Mouse (Mus musculus) hindbrain, embryonic 12.5 days (tissue): ENCODE data around the gene Hist1h4d. TPM values are rescaled to one million over a fixed set of nuclear protein-coding genes. Genes with fewer than 3 reads are reported as not detected.

ENCODE experiments used
- ATAC-seq: fragments of 200-750 bp; cut with Nextera tagmentation; 2 replicates; pipeline ENCODE4 v1.8.0; 2017; ENCODE audit warnings: moderate TSS enrichment; ENCODE audit not compliant: low FRiP score
- H3K27ac ChIP-seq: fragments of 300-500 bp; sonication (generic); 2 replicates; pipeline ENCODE4 v1.5.1; 2016; ENCODE audit warnings: mild to moderate bottlenecking
- H3K27me3 ChIP-seq: fragments of 300-500 bp; sonication (generic); 2 replicates; pipeline ENCODE4 v1.6.1; 2016; ENCODE audit warnings: mild to moderate bottlenecking
- H3K36me3 ChIP-seq: fragments of 300-500 bp; sonication (generic); 2 replicates; pipeline ENCODE4 v1.6.1; 2016; ENCODE audit warnings: mild to moderate bottlenecking
- H3K4me1 ChIP-seq: fragments of 300-500 bp; sonication (generic); 2 replicates; pipeline ENCODE4 v1.6.1; 2016
- H3K4me2 ChIP-seq: fragments of 300-500 bp; sonication (generic); replicated peaks from 2 replicates; pipeline ENCODE4 v1.6.1; 2016; ENCODE audit warnings: mild to moderate bottlenecking
- H3K4me3 ChIP-seq: fragments of 300-500 bp; sonication (generic); 2 replicates; pipeline ENCODE4 v1.5.1; 2016; ENCODE audit warnings: mild to moderate bottlenecking
- H3K9ac ChIP-seq: fragments of 300-500 bp; sonication (generic); 2 replicates; pipeline ENCODE4 v1.6.1; 2016; ENCODE audit warnings: mild to moderate bottlenecking, moderate library complexity
- H3K9me3 ChIP-seq: fragments of 300-500 bp; sonication (generic); replicated peaks from 2 replicates; pipeline ENCODE4 v1.6.1; 2016; ENCODE audit warnings: mild to moderate bottlenecking
- WGBS: fragments of 180-500 bp; shearing (Covaris S2); methylation state at CpG from one replicate; pipeline ENCODE4 v1.1.7; 2016; 5-methylcytosine and 5-hydroxymethylcytosine counted together
- polyA plus RNA-seq: library from polyadenylated mRNA; unstranded; fragments of >200 nt; fragmentation: Nextera tagmentation; extraction: Ambion mirVana; gene quantifications from 2 replicates; pipeline ENCODE4 v1.2.1, GENCODE M21; 2016

The Hist1h4d gene
- polyA plus RNA-seq, 1 experiment from 2014 or later = 82.3 TPM

DNA sequence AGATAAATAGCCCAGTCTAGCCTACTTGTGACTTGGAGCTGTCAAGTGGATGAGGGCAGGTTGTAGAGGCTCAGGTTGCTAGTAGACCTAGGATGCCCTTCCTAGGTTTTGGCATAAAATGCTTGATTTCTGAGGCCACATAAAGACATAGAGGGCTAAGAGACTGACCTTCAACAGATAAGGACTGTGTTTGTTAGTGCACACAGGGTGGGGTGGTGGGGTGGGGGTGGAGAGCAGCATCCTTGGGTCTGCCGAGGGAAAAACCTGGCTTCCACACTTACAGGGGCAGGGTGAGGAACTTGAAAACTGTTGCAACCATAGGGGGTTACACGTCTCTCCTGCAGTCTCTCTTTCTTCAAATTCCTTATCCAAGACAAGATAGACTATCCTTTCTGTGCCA lies 13.8 kb downstream of the Hist1h4d start:
- ATAC-seq = no peak
- WGBS = 77% methylated on average over 2 of the region's 2 CpGs
- H3K4me1 ChIP-seq = no peaks in the 10 kb centered on the region

DNA sequence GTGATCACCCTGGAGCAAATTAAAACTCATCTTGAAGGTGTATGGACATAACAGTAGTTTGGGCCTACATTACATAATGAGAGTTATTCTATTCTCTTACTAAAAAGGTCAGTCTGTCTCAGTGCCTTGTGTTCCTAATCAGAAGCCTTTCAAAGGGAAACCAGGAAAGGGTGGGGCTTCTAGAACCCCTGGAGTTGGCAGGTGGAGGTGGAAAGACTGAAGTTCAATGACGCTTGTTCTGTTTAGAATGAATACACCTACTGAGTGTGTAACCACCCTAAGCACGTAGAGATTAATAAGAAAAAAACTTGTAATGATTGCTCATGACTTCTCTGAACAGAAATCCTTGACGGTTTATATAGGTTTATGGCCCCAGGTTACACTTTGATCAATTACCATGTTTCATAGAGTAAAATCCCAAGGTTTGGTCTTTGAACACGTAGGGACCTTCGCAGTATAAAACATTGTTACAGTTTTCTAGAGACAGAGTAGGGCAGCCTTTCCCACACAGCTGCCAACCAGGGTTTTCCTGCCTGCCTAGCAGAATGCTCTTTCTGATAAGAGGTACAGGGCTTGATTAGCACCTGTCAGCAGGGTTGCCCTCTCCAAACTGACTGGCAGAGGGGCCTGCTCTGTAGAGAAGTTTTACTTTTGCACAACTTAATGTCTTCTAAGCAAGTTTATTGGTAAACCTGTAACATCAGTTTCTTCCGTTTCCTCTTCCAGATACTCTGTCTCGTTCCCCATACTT lies 14.4 kb downstream of the Hist1h4d start:
- Histone ChIP-seq H3K9me3 (no peaks in the 10 kb centered on the region), H3K27me3 (no peaks in the 10 kb centered on the region), H3K9ac (no peak overlapping the region), H3K36me3 (no peaks in the 10 kb centered on the region), H3K4me1 (no peaks in the 10 kb centered on the region), H3K4me2 (no peak overlapping the region), H3K4me3 (no peak overlapping the region), H3K27ac (no peak overlapping the region)
- 89% methylated on average over 7 of the region's 7 CpGs for WGBS
- ATAC-seq = no peak

More for the DNA sequence above, 13.8 kb downstream of the Hist1h4d start:
- Histone ChIP-seq H3K27ac (no peak overlapping the region), H3K9ac (no peak overlapping the region), H3K9me3 (no peaks in the 10 kb centered on the region), H3K27me3 (no peaks in the 10 kb centered on the region), H3K36me3 (no peaks in the 10 kb centered on the region), H3K4me3 (no peak overlapping the region), H3K4me2 (no peak overlapping the region)

DNA sequence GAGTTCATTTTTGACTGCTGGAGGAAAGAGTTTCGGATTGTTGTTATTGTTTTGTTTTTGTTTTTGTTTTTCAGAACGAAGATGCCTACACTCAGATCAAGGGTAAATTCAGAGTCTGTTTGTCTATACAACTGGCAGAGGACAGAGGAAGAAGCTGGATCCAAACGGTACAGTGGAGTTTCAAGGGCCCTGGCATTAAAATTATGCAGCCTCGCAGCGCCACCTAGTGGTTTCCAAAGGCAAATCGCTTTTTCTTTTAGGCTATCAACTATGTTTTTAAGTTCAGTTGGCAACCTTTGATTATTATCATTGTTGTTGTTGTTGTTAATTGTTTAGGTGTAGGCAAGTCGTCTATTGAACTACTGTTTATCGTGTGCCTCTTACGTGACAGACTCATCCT lies 16.6 kb downstream of the Hist1h4d start:
- Histone ChIP-seq H3K4me2 (no peak overlapping the region), H3K9ac (no peak overlapping the region), H3K4me1 (no peaks in the 10 kb centered on the region), H3K27me3 (no peaks in the 10 kb centered on the region), H3K27ac (no peak overlapping the region), H3K9me3 (no peaks in the 10 kb centered on the region), H3K4me3 (no peak overlapping the region), H3K36me3 (no peaks in the 10 kb centered on the region)
- ATAC-seq = no peak
- 8% methylated on average over 9 of the region's 9 CpGs for WGBS

DNA sequence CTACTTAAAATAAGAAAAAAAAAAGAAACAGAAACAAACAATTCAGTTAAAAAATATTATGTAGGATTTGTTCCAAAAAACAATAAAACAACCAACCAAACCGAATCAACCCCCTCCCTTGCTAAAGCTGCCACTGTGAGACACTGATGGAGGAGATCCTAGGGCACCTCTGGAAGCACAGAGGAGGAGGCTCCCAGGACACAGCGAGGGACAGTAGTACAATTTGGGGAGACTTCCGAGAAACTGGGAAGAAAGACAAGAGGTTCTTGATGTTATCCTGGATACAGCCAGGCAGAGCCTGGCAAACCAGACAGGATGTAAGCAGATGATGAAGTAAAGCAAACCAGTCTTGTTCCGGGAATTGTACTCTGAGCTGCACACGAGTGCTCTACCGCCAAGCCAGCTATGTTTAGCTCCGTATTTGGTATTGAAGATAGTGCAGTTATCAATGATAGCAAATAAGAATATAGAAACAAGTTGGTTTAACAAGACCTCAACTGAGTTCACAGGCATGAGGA lies 21.8 kb downstream of the Hist1h4d start:
- ATAC-seq = no peak
- Histone ChIP-seq H3K9ac (no peak overlapping the region), H3K4me2 (no peak overlapping the region), H3K9me3 (no peaks in the 10 kb centered on the region), H3K27me3 (no peaks in the 10 kb centered on the region), H3K36me3 (no peaks in the 10 kb centered on the region), H3K27ac (no peak overlapping the region), H3K4me1 (no peaks in the 10 kb centered on the region), H3K4me3 (no peak overlapping the region)
- 81% methylated on average over 7 of the region's 7 CpGs for WGBS

DNA sequence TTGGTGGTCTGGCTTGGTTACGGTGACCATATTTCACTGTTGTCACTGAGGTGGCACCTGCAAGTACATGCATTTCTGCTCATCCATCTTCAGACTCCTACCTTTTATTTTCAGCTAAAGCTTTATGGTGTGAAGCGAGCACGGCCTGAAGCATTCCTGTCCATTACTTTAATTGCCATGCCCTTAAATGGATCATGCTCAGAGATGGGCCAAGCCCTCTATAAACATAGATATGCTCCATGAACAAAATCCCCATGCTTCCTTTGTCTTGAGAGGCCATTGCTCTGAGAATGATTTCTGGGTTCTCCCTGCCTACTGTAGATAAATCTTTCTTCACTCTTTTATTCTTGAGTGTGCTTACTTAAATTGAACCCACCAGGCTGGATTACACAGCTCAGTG lies 23.1 kb downstream of the Hist1h4d start:
- no peak overlapping the region for H3K4me2 ChIP-seq

GRCm38 (mm10) chr13:23605052-23605451 lies 23.7 kb downstream of the Hist1h4d start:
- WGBS = 87% methylated on average over 3 of the region's 3 CpGs
- no peak overlapping the region for H3K4me3 ChIP-seq
- H3K27ac ChIP-seq = no peak overlapping the region
- no peak for ATAC-seq
- H3K36me3 ChIP-seq = no peaks in the 10 kb centered on the region
- H3K9ac ChIP-seq = no peak overlapping the region
- no peaks in the 10 kb centered on the region for H3K27me3 ChIP-seq
- H3K4me1 ChIP-seq = no peaks in the 10 kb centered on the region
- H3K9me3 ChIP-seq = no peaks in the 10 kb centered on the region
- no peak overlapping the region for H3K4me2 ChIP-seq

More for the DNA sequence above, 23.1 kb downstream of the Hist1h4d start:
- 100% methylated on average over 3 of the region's 3 CpGs for WGBS
- Histone ChIP-seq H3K27me3 (no peaks in the 10 kb centered on the region), H3K9ac (no peak overlapping the region), H3K4me1 (no peaks in the 10 kb centered on the region), H3K4me3 (no peak overlapping the region), H3K36me3 (no peaks in the 10 kb centered on the region), H3K9me3 (no peaks in the 10 kb centered on the region), H3K27ac (no peak overlapping the region)
- no peak for ATAC-seq

GRCm38 (mm10) chr13:23609209-23609608 lies 27.8 kb downstream of the Hist1h4d start:
- 86% methylated on average over 4 of the region's 4 CpGs for WGBS
- Histone ChIP-seq H3K9me3 (no peaks in the 10 kb centered on the region), H3K4me1 (no peaks in the 10 kb centered on the region), H3K27me3 (no peaks in the 10 kb centered on the region), H3K36me3 (no peaks in the 10 kb centered on the region), H3K4me2 (no peak overlapping the region), H3K4me3 (no peak overlapping the region), H3K27ac (no peak overlapping the region), H3K9ac (no peak overlapping the region)
- ATAC-seq = no peak

DNA sequence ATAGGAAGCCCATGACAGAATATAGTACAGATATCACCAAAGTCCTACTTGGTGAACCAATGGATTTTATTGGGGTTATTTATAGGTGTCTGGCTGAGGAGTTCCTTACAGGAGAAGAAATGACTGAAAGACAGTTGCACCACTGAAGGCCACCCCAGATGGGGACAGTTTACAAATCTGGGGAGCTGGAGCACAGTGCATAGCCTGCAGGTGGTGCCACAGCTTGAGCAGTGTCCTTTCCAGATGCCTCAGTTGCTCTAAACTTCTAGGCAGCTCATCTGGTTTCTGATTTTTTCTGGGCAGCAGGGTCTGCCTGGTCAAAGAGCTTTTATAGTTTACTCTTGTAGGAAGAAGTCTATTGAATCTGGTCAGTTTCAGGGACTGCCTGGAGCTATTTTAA lies 28.4 kb downstream of the Hist1h4d start:
- ATAC-seq = no peak
- H3K27ac ChIP-seq = no peak overlapping the region
- H3K4me3 ChIP-seq = no peak overlapping the region
- no peak overlapping the region for H3K4me2 ChIP-seq
- no peaks in the 10 kb centered on the region for H3K9me3 ChIP-seq
- no peaks in the 10 kb centered on the region for H3K36me3 ChIP-seq
- H3K9ac ChIP-seq = no peak overlapping the region
- H3K4me1 ChIP-seq = no peaks in the 10 kb centered on the region
- H3K27me3 ChIP-seq = no peaks in the 10 kb centered on the region

GRCm38 (mm10) chr13:23610393-23610792 lies 29.0 kb downstream of the Hist1h4d start:
- WGBS = 77% methylated on average over 2 of the region's 2 CpGs

GRCm38 (mm10) chr13:23611638-23612037 lies 30.2 kb downstream of the Hist1h4d start:
- no peaks in the 10 kb centered on the region for H3K27me3 ChIP-seq
- H3K9me3 ChIP-seq = no peaks in the 10 kb centered on the region
- no peaks in the 10 kb centered on the region for H3K4me1 ChIP-seq
- WGBS = 92% methylated on average over 3 of the region's 3 CpGs
- H3K4me3 ChIP-seq = no peak overlapping the region
- H3K36me3 ChIP-seq = no peaks in the 10 kb centered on the region
- H3K27ac ChIP-seq = no peak overlapping the region
- ATAC-seq = no peak
- no peak overlapping the region for H3K9ac ChIP-seq
- H3K4me2 ChIP-seq = no peak overlapping the region

More at GRCm38 (mm10) chr13:23610393-23610792, 29.0 kb downstream of the Hist1h4d start:
- H3K9ac ChIP-seq = no peak overlapping the region
- no peak overlapping the region for H3K27ac ChIP-seq
- H3K4me2 ChIP-seq = no peak overlapping the region
- ATAC-seq = no peak
- no peak overlapping the region for H3K4me3 ChIP-seq
- no peaks in the 10 kb centered on the region for H3K9me3 ChIP-seq
- H3K4me1 ChIP-seq = no peaks in the 10 kb centered on the region
- no peaks in the 10 kb centered on the region for H3K27me3 ChIP-seq
- H3K36me3 ChIP-seq = no peaks in the 10 kb centered on the region

DNA sequence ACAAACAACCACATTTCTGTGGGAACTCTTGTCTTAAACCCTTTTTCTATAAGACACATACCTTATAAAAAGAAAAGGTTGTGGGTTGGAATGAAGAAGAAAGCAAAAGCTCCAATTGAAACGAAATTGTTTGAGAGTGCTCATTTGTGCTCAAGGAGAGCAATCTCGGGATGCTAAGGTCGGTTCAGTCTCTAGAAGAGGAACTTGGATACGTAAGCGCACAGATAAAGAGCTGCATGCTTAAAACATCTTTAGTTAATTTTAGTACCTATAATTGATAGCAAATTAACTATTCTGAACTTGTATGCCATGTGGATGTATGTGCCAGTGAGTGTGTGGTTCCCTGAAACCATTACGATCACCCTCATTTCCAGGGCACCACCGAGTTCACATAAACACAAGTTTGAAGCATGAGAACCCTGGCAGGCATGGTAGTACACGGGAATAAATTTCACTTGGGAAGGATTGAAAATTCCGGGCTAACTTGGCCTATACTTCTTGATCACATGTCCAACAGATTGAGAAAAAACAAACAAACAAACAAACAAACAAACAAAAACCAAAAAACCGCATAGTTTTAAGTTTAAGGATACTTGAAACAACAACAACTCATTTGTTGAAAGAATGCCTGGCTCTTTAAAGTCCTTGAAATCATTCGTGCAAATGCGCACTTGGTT lies 38.8 kb downstream of the Hist1h4d start:
- Histone ChIP-seq H3K4me2 (peak overlapping the region; percentile 94), H3K4me1 (peaks cover 6% of the 10 kb centered on the region), H3K9ac (peak overlapping the region; percentile 86), H3K36me3 (no peaks in the 10 kb centered on the region), H3K27me3 (no peaks in the 10 kb centered on the region), H3K9me3 (no peaks in the 10 kb centered on the region), H3K27ac (peak overlapping the region; percentile 97), H3K4me3 (peak overlapping the region; percentile 61)
- ATAC-seq = no peak
- 56% methylated on average over 12 of the region's 12 CpGs for WGBS

DNA sequence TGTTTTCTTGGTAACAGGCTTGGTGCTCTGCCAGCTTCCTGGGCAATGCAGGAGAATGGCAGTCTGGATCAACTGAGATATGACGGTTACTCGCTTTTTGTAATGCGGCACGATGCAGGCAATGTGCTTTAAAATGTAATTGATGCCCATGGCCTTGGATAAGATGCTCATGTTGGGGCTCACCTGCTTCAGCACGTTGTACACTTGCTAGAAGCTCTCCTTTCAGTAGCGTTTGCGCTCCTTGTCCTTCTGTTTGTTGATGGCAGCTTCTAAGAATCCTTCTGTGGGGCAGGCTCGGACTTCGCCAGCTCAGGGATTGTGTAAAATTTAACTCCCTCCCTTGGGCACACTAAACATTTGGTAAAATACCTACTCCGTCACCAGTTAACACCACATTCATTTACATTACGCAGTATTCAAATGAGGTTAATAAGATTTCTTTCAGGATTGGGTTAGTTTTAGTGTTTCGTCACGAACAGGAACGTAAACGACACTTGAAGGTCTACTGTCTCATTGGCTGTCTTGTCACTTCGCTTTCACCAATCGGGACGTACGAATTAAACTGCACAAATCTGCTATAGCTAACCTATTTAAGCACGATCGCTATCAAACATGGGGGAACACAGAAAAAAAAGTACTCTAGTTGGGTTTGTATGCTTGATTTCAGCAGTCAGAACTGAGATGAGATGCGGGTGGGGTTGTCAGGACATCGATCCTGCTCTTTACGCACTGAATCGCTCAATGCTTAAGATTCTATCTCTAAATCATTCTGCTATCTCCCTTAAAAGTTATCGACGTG lies 39.5 kb downstream of the Hist1h4d start, which contains the start of gene Hist1h2be:
TSS of gene Hist1h2be (minus strand) at position 392 of the 799 bp plus-strand sequence.
- Histone ChIP-seq H3K9ac (peak within 1 kb of the TSS; percentile 86), H3K27me3 (no peaks in the 10 kb centered on the region), H3K4me1 (peaks cover 6% of the 10 kb centered on the region), H3K36me3 (no peaks in the 10 kb centered on the region), H3K4me2 (peak within 1 kb of the TSS; percentile 94), H3K9me3 (no peaks in the 10 kb centered on the region), H3K27ac (peak within 1 kb of the TSS; percentile 97), H3K4me3 (peak within 1 kb of the TSS; percentile 61)
- under 1% methylated on average over 27 of the region's 27 CpGs for WGBS
- ATAC-seq = peak; percentile 87
